Mouse (Mus musculus): ENCODE measurements around the gene Dtnbp1. TPM values are rescaled to one million over a fixed set of nuclear protein-coding genes. Genes with fewer than 3 reads are reported as not detected.

Dtnbp1 gene
- 57.8 and 64.0 TPM in 2 replicates for polyA plus RNA-seq (2014; fragmentation: Nextera tagmentation; extraction: Ambion mirVana)

DNA sequence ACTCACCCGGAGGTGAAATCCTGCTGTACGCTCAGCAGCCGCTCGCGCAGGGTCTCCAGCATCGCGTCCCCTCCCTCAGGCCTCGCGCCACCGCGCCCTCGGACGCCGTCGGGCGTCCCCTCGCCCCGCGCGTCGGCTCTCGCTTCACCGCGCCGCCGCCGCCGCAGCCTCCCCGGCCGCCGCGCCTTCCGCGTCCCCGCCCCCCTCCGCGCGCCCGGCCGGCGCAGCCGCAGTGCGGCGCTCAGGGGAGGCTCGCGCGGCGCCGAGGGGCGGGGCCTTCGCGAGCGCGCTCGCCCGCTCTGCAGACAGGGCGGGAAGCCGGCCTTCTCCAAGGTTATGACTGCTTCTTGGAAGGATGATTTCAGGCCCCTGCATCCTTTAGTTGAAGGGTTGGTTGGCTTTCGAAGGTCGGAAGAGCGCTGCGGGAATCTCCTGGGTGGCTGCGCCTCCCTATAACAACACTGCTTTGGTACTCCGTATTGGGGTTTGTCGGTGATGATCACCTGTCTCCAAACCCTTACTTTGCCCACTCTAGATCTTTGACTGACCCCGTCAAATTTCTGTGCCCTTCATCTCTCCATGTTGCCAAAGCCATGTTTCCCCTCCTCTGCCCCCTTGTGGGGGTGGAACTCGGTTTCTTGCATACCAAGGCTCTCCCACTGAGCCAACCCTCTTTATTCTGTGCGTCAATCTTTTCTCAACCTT lies at the start of gene Dtnbp1:
Gene Dtnbp1 (minus strand): TSS at position 237 of the 705 bp plus-strand sequence.
- peak; percentile 77 for DNase-seq (ENCODE audit: low spot score)
- under 1% methylated on average over 57 of the region's 68 CpGs for WGBS

DNA sequence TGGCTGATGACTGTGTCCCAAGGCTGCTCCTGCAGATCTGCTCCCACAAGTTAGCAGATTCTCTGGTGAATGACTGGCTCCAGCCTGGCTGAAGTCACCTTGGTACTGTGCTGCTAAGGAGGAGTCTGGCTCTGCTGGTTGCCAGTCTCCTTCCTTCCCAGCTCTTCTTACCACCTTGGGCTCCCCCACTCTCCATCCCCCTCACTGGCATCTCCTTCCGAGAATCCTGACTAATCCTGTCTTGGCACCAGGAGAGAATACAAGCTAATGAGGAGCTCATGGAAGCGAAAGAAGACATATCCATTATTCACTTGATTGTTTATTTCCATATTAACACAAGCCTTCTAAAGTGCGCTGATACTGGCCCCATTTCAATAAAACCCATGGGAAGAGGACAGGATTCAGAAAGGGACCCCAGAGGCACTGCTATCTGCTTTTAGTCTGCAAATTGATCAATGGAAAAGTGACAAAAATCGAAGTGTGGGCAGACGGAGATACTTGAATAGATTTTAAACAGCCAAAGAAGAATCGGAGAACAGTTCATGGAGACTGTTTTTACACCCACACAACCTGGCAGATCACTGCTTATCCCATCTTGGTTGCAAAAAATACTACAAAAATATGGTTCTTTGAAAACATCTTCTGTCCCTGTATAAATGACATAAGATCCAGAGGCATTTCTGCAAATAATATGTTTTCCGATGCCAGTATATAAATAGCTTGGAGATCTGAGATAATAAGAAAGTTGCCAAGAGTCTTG lies 47.5 kb upstream of the Dtnbp1 start:
- no peaks in the 10 kb centered on the region for H3K9me3 ChIP-seq (ENCODE audit: control insufficient read depth, low read length)
- H3K9ac ChIP-seq (ENCODE audit: low read length) = no peak overlapping the region
- no peak overlapping the region for H3K27ac ChIP-seq (ENCODE audit: low read depth)
- DNase-seq (ENCODE audit: low spot score) (no peak), ATAC-seq (replicated peaks; ENCODE audit: low FRiP score, low TSS enrichment, low read depth) (no peak)
- no peaks in the 10 kb centered on the region for H3K27me3 ChIP-seq (replicated peaks; ENCODE audit: control insufficient read depth, insufficient read depth, low read length)
- 71% methylated on average over 7 of the region's 7 CpGs for WGBS
- no peaks in the 10 kb centered on the region for H3K4me1 ChIP-seq (replicated peaks; ENCODE audit: control insufficient read depth, insufficient read depth, low read length)
- H3K4me3 ChIP-seq (ENCODE audit: low read depth, low read length) = no peak overlapping the region
- H3K36me3 ChIP-seq (ENCODE audit: control insufficient read depth, insufficient read depth, low read length) = no peaks in the 10 kb centered on the region
- H3K4me2 ChIP-seq (ENCODE audit: low read length) = no peak overlapping the region

More for the DNA sequence above, at the start of gene Dtnbp1:
- H3K9me3 ChIP-seq (ENCODE audit: control insufficient read depth, low read length) = no peaks in the 10 kb centered on the region
- peak within 1 kb of the TSS; percentile 76 for H3K4me3 ChIP-seq (ENCODE audit: low read depth, low read length)
- peaks cover 9% of the 10 kb centered on the region; the same call in 1 of the 2 replicates for H3K4me1 ChIP-seq (replicated peaks; ENCODE audit: control insufficient read depth, insufficient read depth, low read length)
- H3K27ac ChIP-seq (ENCODE audit: low read depth) = peak within 1 kb of the TSS; percentile 54; the same call in 1 of the 2 replicates
- H3K36me3 ChIP-seq (ENCODE audit: control insufficient read depth, insufficient read depth, low read length) = no peaks in the 10 kb centered on the region; the same call in 1 of the 2 replicates
- H3K4me2 ChIP-seq (ENCODE audit: low read length) = peak within 1 kb of the TSS; percentile 74
- H3K27me3 ChIP-seq (replicated peaks; ENCODE audit: control insufficient read depth, insufficient read depth, low read length) = no peaks in the 10 kb centered on the region
- H3K9ac ChIP-seq (ENCODE audit: low read length) = peak within 1 kb of the TSS; percentile 79
- peak; percentile 90 for ATAC-seq (replicated peaks; ENCODE audit: low FRiP score, low TSS enrichment, low read depth)

DNA sequence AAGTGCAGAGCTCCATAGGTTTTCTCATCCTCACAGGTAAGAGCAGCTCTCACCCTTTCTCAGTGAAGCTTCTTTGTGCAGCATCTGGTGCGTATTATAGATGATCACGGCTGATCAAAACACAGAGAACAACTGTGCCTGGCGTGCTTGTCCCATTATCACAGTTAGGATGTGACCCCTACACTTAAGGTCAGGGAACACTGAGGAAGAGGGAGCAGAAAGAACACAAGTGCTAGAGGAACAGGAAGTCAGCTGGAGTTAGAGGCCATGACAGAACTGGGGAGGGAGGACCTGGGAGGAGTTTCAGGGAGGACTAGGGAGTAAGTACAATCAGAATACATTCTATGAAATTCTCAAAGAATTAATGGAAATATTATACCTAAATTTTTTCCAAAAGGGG lies 41.5 kb upstream of the Dtnbp1 start:
- Histone ChIP-seq H3K4me2 (ENCODE audit: low read length) (no peak overlapping the region), H3K36me3 (ENCODE audit: control insufficient read depth, insufficient read depth, low read length) (no peaks in the 10 kb centered on the region), H3K9me3 (ENCODE audit: control insufficient read depth, low read length) (no peaks in the 10 kb centered on the region), H3K27me3 (replicated peaks; ENCODE audit: control insufficient read depth, insufficient read depth, low read length) (no peaks in the 10 kb centered on the region), H3K9ac (ENCODE audit: low read length) (no peak overlapping the region), H3K4me1 (replicated peaks; ENCODE audit: control insufficient read depth, insufficient read depth, low read length) (no peaks in the 10 kb centered on the region), H3K4me3 (ENCODE audit: low read depth, low read length) (no peak overlapping the region), H3K27ac (ENCODE audit: low read depth) (no peak overlapping the region)
- DNase-seq (ENCODE audit: low spot score) (no peak), ATAC-seq (replicated peaks; ENCODE audit: low FRiP score, low TSS enrichment, low read depth) (no peak)
- 73% methylated on average over 3 of the region's 3 CpGs for WGBS

DNA sequence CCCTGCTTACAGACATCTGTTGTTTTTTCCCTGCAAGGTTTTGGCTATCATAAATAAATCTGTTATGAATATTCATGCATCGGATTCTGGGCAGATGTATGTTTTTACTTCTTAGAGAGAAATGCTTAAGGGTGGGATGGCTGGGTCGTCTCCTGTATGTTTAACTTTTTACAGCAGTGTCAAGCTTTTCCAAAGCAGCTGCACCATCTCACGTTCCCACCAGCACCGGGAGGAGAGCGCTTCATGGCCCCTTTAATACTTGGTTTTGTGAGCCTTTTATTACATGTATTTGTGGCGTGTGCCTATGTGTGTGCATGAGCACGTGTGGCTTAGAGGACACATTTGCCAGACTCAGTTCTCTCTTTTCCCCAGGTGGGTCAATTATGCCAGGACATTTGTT lies 38.8 kb upstream of the Dtnbp1 start:
- DNase-seq (ENCODE audit: low spot score) (no peak), ATAC-seq (replicated peaks; ENCODE audit: low FRiP score, low TSS enrichment, low read depth) (no peak)
- no peaks in the 10 kb centered on the region for H3K36me3 ChIP-seq (ENCODE audit: control insufficient read depth, insufficient read depth, low read length)
- H3K4me2 ChIP-seq (ENCODE audit: low read length) = no peak overlapping the region
- no peak overlapping the region for H3K27ac ChIP-seq (ENCODE audit: low read depth)
- no peak overlapping the region for H3K4me3 ChIP-seq (ENCODE audit: low read depth, low read length)
- H3K4me1 ChIP-seq (replicated peaks; ENCODE audit: control insufficient read depth, insufficient read depth, low read length) = no peaks in the 10 kb centered on the region
- 49% methylated on average over 7 of the region's 7 CpGs for WGBS
- H3K27me3 ChIP-seq (replicated peaks; ENCODE audit: control insufficient read depth, insufficient read depth, low read length) = no peaks in the 10 kb centered on the region
- H3K9me3 ChIP-seq (ENCODE audit: control insufficient read depth, low read length) = no peaks in the 10 kb centered on the region
- H3K9ac ChIP-seq (ENCODE audit: low read length) = no peak overlapping the region

DNA sequence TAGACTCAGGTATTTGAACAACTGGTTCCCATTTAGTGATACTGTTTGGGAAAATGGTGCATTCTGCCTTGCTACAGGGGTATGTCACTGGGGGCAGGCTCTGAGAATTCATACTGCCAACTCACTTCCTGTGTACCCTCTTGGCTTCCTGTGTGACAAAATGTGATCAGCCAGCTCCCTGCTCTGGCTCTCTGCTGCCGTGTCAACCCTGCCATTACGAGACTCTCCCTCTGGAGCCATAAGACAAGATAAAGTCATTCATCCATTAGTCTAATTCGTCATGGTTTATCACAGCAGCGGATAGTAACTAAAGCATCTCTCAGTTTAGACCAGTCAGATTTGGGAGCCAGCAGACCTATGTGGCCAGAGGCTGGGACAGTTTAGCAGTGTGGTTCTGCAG lies 38.2 kb upstream of the Dtnbp1 start:
- no peak for DNase-seq (ENCODE audit: low spot score)
- no peaks in the 10 kb centered on the region for H3K9me3 ChIP-seq (ENCODE audit: control insufficient read depth, low read length)
- H3K4me2 ChIP-seq (ENCODE audit: low read length) = no peak overlapping the region
- no peak for ATAC-seq (replicated peaks; ENCODE audit: low FRiP score, low TSS enrichment, low read depth)
- H3K4me3 ChIP-seq (ENCODE audit: low read depth, low read length) = no peak overlapping the region
- H3K36me3 ChIP-seq (ENCODE audit: control insufficient read depth, insufficient read depth, low read length) = no peaks in the 10 kb centered on the region
- WGBS = 64% methylated on average over 4 of the region's 4 CpGs
- no peak overlapping the region for H3K9ac ChIP-seq (ENCODE audit: low read length)
- H3K4me1 ChIP-seq (replicated peaks; ENCODE audit: control insufficient read depth, insufficient read depth, low read length) = no peaks in the 10 kb centered on the region
- no peak overlapping the region; the same call in 1 of the 2 replicates for H3K27ac ChIP-seq (ENCODE audit: low read depth)
- H3K27me3 ChIP-seq (replicated peaks; ENCODE audit: control insufficient read depth, insufficient read depth, low read length) = no peaks in the 10 kb centered on the region

DNA sequence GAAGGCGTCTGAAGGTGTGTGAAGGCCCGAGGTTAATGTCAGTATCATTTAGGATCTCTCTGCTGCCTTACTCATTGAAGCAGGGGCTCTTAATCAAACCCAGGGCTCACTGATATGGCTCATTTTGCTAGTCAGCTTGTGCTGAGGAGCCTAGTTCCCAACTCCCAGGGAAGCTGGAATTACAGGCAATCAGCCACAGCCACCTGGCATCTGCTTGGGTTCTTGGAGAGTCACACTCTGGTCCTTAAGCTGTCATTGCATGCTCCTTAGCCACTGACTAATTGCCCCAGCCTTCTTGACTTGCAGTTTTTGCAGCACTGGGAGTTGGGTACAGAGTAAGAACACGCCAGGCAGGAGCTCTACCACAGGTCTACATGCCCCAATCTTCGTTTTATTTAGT lies 34.5 kb upstream of the Dtnbp1 start:
- no peak overlapping the region for H3K4me3 ChIP-seq (ENCODE audit: low read depth, low read length)
- no peak overlapping the region for H3K9ac ChIP-seq (ENCODE audit: low read length)
- no peaks in the 10 kb centered on the region for H3K27me3 ChIP-seq (replicated peaks; ENCODE audit: control insufficient read depth, insufficient read depth, low read length)
- DNase-seq (ENCODE audit: low spot score) (no peak), ATAC-seq (replicated peaks; ENCODE audit: low FRiP score, low TSS enrichment, low read depth) (no peak)
- H3K4me1 ChIP-seq (replicated peaks; ENCODE audit: control insufficient read depth, insufficient read depth, low read length) = 0 out of 2 replicates have a peak, but pooled peaks cover 3% of the 10 kb centered on the region
- no peaks in the 10 kb centered on the region for H3K9me3 ChIP-seq (ENCODE audit: control insufficient read depth, low read length)
- no peaks in the 10 kb centered on the region for H3K36me3 ChIP-seq (ENCODE audit: control insufficient read depth, insufficient read depth, low read length)
- no peak overlapping the region for H3K27ac ChIP-seq (ENCODE audit: low read depth)
- H3K4me2 ChIP-seq (ENCODE audit: low read length) = no peak overlapping the region
- WGBS = 88% methylated on average over 4 of the region's 4 CpGs

DNA sequence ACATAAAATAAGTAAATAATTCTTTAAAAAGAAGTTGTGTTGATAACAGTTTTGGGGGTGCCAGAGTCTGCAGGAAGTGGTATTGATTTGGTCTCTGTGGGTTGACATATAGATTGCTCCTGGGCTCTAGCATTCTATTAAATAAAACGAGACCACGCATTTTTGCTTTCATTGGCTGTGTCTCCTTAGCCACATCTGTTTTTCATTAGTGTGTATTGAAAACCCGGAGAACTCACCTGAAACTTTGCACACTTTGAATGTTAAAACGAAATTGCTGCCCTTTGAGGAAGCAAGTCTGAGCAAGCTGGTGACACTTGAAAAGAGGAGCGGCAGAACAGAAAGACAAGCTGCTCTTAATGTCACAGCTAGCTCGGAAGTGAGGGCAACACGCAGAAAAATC lies 32.8 kb upstream of the Dtnbp1 start:
- H3K4me1 ChIP-seq (replicated peaks; ENCODE audit: control insufficient read depth, insufficient read depth, low read length) = 0 out of 2 replicates have a peak, but pooled peaks cover 5% of the 10 kb centered on the region
- DNase-seq (ENCODE audit: low spot score) = no peak
- H3K27me3 ChIP-seq (replicated peaks; ENCODE audit: control insufficient read depth, insufficient read depth, low read length) = no peaks in the 10 kb centered on the region
- H3K36me3 ChIP-seq (ENCODE audit: control insufficient read depth, insufficient read depth, low read length) = no peaks in the 10 kb centered on the region
- no peak overlapping the region for H3K27ac ChIP-seq (ENCODE audit: low read depth)
- H3K9me3 ChIP-seq (ENCODE audit: control insufficient read depth, low read length) = no peaks in the 10 kb centered on the region
- H3K9ac ChIP-seq (ENCODE audit: low read length) = no peak overlapping the region
- no peak overlapping the region for H3K4me2 ChIP-seq (ENCODE audit: low read length)
- H3K4me3 ChIP-seq (ENCODE audit: low read depth, low read length) = no peak overlapping the region
- 79% methylated on average over 7 of the region's 7 CpGs for WGBS
- no peak for ATAC-seq (replicated peaks; ENCODE audit: low FRiP score, low TSS enrichment, low read depth)

DNA sequence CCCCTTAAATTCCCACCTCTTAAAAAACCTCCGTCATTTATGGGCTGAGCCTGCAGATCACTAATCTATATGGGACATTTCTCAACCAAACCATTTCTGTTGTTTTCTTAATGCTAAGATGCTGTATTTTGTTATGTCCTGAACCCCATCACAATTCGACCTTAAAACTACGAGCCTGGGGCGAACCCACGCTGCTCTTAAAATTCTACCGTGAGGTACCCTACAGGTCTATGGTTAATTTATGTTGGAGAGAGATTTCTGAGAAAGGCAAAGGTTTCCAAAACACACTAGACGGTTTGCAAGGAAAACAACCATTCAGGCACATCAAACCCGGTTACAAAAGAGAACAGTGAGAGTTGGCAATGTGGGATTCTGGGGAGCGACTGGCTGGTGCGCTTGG lies 31.4 kb upstream of the Dtnbp1 start:
- H3K4me3 ChIP-seq (ENCODE audit: low read depth, low read length) = no peak overlapping the region
- no peaks in the 10 kb centered on the region for H3K27me3 ChIP-seq (replicated peaks; ENCODE audit: control insufficient read depth, insufficient read depth, low read length)
- no peaks in the 10 kb centered on the region for H3K36me3 ChIP-seq (ENCODE audit: control insufficient read depth, insufficient read depth, low read length)
- H3K9ac ChIP-seq (ENCODE audit: low read length) = no peak overlapping the region
- 93% methylated on average over 10 of the region's 10 CpGs for WGBS
- ATAC-seq (replicated peaks; ENCODE audit: low FRiP score, low TSS enrichment, low read depth) (no peak), DNase-seq (ENCODE audit: low spot score) (no peak)
- no peaks in the 10 kb centered on the region for H3K9me3 ChIP-seq (ENCODE audit: control insufficient read depth, low read length)
- H3K27ac ChIP-seq (ENCODE audit: low read depth) = no peak overlapping the region
- H3K4me2 ChIP-seq (ENCODE audit: low read length) = no peak overlapping the region
- H3K4me1 ChIP-seq (replicated peaks; ENCODE audit: control insufficient read depth, insufficient read depth, low read length) = 0 out of 2 replicates have a peak, but pooled peaks cover 5% of the 10 kb centered on the region

All from intestine, embryonic 14.5 days (tissue).